Mouse (Mus musculus): ENCODE results near the gene E130311K13Rik. TPM values are rescaled to one million over a fixed set of nuclear protein-coding genes. Genes with fewer than 3 reads are reported as not detected.

The E130311K13Rik gene
- total and polyA plus RNA-seq, 3 experiments = 3.9 to 4.0 TPM; not detected in 1

DNA sequence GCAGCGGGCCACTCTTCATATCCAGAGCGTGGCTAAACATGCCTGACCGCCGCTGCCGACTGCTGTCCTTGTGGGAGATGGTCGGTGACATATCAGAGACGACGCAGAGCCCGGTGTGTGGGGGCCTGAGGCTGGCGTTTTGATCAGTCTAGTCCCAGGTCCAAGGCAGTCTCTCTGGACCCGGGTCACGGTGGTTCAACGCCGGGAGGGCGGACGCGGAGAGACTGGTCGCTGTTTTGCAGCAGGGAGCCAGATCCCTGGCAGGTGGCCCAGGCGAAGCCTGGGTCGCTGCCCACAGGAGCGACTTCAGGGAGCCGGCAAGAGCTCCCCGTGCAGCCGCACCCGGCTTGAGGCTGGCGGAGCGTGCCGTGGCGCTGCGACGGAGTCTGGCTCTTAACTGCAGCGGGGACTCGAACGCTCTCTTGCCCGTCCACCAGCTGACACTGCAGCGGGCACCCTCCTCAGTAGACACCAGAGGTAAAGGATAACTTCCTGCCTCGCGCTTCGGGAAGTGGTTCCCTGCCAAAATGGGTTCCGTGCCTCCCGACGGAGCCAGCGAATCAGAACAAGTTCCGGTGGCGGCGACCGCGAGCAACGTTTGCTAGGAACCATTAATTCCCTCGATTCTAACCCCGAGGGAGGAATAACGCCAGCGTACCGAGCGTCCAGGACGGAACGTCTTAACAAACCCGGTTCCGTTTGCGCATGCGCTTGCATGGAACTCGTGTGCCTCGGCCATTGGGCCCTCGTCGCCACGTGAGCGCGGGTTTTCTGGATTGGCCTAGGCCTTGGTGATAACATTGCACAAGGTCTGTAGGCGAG, 35.0 kb upstream of the E130311K13Rik start, which contains the start of gene Slc33a1:
Gene Slc33a1 (minus strand): TSS at position 669 of the 822 bp plus-strand sequence.
- Histone ChIP-seq H3K36me3 (ENCODE audit: control insufficient read depth in 1 of 2, insufficient read depth in 2 of 2, low read length in 2 of 2) (peaks cover 0 to 31% of the 10 kb centered on the region in 2 experiments; a peak in 3 of 4 replicates), H3K27ac (ENCODE audit: control insufficient read depth, low read depth, low read length) (peak within 1 kb of the TSS; percentile 89), H3K79me2 (ENCODE audit: control insufficient read depth, insufficient read depth, low read length, poor library complexity) (peaks cover 33% of the 10 kb centered on the region), H3K4me3 (ENCODE audit: control insufficient read depth in 1 of 2, insufficient read depth in 1 of 2, low read depth in 2 of 2, low read length in 2 of 2) (peak within 1 kb of the TSS; percentile 77 to 96), H3K9ac (ENCODE audit: control insufficient read depth, low read depth, low read length, poor library complexity, severe bottlenecking) (peak within 1 kb of the TSS; percentile 90), H3K9me3 (replicated peaks; ENCODE audit: insufficient read depth, low read length) (no peaks in the 10 kb centered on the region), H3K27me3 (ENCODE audit: control insufficient read depth in 1 of 2, insufficient read depth in 2 of 2, low read length in 2 of 2) (no peaks in the 10 kb centered on the region), H3K4me1 (ENCODE audit: control insufficient read depth in 1 of 2, insufficient read depth in 2 of 2, low read length in 2 of 2) (peaks cover 5 to 12% of the 10 kb centered on the region in 2 experiments)
- peak; percentile 100 for DNase-seq (ENCODE audit: low read depth, low spot score)
- TF ChIP-seq ZKSCAN1 (IDR thresholded peaks at IDR 0.05; ENCODE audit: low read depth, low read length) = no peak
- TF ChIP-seq MEF2A (IDR thresholded peaks at IDR 0.05; ENCODE audit: extremely low read depth, insufficient replicate concordance, low read depth, low read length, poor library complexity, severe bottlenecking) = no peak
- TF ChIP-seq MAX (IDR thresholded peaks at IDR 0.05; ENCODE audit: low read length) = peak; percentile 99
- TF ChIP-seq TAL1 (IDR thresholded peaks at IDR 0.05; ENCODE audit: low read length) = no peak
- TF ChIP-seq MAZ (IDR thresholded peaks at IDR 0.05; ENCODE audit: low read depth, low read length) = peak; percentile 72; the same call in 1 of the 2 replicates
- TF ChIP-seq NRF1 (IDR thresholded peaks at IDR 0.05; ENCODE audit: insufficient read depth, low read depth, low read length, poor library complexity, severe bottlenecking) = peak; percentile 95
- no peak for TF ChIP-seq GABPA (IDR thresholded peaks at IDR 0.05; ENCODE audit: low read depth, low read length)
- TF ChIP-seq RCOR1 (IDR thresholded peaks at IDR 0.05; ENCODE audit: low read depth, low read length) = peak; percentile 68
- TF ChIP-seq USF1 (IDR thresholded peaks at IDR 0.05; ENCODE audit: low read depth, low read length) = peak; percentile 99
- TF ChIP-seq POLR2AphosphoS5 (IDR thresholded peaks at IDR 0.05; ENCODE audit: borderline replicate concordance, low read depth, low read length) = 0 out of 2 replicates have a peak, but pooled peaks have one; percentile 36
- TF ChIP-seq BHLHE40 (IDR thresholded peaks at IDR 0.05; ENCODE audit: borderline replicate concordance, low read depth, low read length) = peak; percentile 77; the same call in 1 of the 2 replicates
- TF ChIP-seq CTCF (IDR thresholded peaks at IDR 0.05 in 2 of 3, conservative IDR thresholded peaks at IDR 0.05 in 1 of 3; ENCODE audit: control insufficient read depth in 1 of 3, insufficient read depth in 1 of 3, low read depth in 2 of 3, low read length in 3 of 3, poor library complexity in 1 of 3, severe bottlenecking in 1 of 3) = no peak
- peak; percentile 97 for TF ChIP-seq SIN3A (IDR thresholded peaks at IDR 0.05; ENCODE audit: low read length)
- TF ChIP-seq ZMIZ1 (IDR thresholded peaks at IDR 0.05; ENCODE audit: low read depth, low read length) = no peak; the same call in 1 of the 2 replicates
- TF ChIP-seq USF2 (IDR thresholded peaks at IDR 0.05; ENCODE audit: borderline replicate concordance in 1 of 2, insufficient read depth in 1 of 2, low read depth in 1 of 2, low read length in 2 of 2) = peak; percentile 79 to 93; a peak in 3 of 4 replicates
- peak; percentile 82; the same call in 1 of the 2 replicates for TF ChIP-seq KAT2A (conservative IDR thresholded peaks at IDR 0.05; ENCODE audit: low read depth, low read length)
- TF ChIP-seq JUND (IDR thresholded peaks at IDR 0.05; ENCODE audit: low read depth, low read length) = no peak
- no peak for TF ChIP-seq RAD21 (IDR thresholded peaks at IDR 0.05; ENCODE audit: low read depth, low read length)
- peak; percentile 96 for TF ChIP-seq MYC (IDR thresholded peaks at IDR 0.05; ENCODE audit: low read depth, low read length)
- TF ChIP-seq EP300 (IDR thresholded peaks at IDR 0.05; ENCODE audit: low read depth in 1 of 2, low read length in 2 of 2) = peak in 1 of 2 experiments; percentile 64; a peak in 2 of 4 replicates
- peak; percentile 73 for TF ChIP-seq ETS1 (IDR thresholded peaks at IDR 0.05; ENCODE audit: low read depth, low read length)
- TF ChIP-seq TBP (IDR thresholded peaks at IDR 0.05; ENCODE audit: low read depth, low read length) = peak; percentile 91; the same call in 1 of the 2 replicates
- peak; percentile 97 for TF ChIP-seq HCFC1 (IDR thresholded peaks at IDR 0.05; ENCODE audit: low read depth, low read length)
- TF ChIP-seq POLR2A (IDR thresholded peaks at IDR 0.05; ENCODE audit: control insufficient read depth in 1 of 2, insufficient read depth in 1 of 2, low read depth in 1 of 2, low read length in 2 of 2, poor library complexity in 1 of 2) = peak in 1 of 2 experiments; percentile 78; a peak in 1 of 4 replicates
- TF ChIP-seq POLR2AphosphoS2 (IDR thresholded peaks at IDR 0.05; ENCODE audit: low read length) = no peak; the same call in 1 of the 2 replicates
- TF ChIP-seq SMC3 (IDR thresholded peaks at IDR 0.05; ENCODE audit: low read depth, low read length) = no peak
- no peak for TF ChIP-seq MAFK (IDR thresholded peaks at IDR 0.05; ENCODE audit: borderline replicate concordance, low read depth, low read length)
- no peak for TF ChIP-seq ZC3H11A (IDR thresholded peaks at IDR 0.05; ENCODE audit: low read depth, low read length)
- TF ChIP-seq CHD1 (IDR thresholded peaks at IDR 0.05; ENCODE audit: low read depth, low read length) = no peak
- peak; percentile 63 for TF ChIP-seq MYB (IDR thresholded peaks at IDR 0.05; ENCODE audit: low read depth, low read length)
- peak; percentile 79 for TF ChIP-seq E2F4 (IDR thresholded peaks at IDR 0.05; ENCODE audit: borderline replicate concordance, low read depth, low read length)
- no peak for TF ChIP-seq UBTF (IDR thresholded peaks at IDR 0.05; ENCODE audit: borderline replicate concordance, insufficient read depth, low read depth, low read length)
- TF ChIP-seq CHD2 (IDR thresholded peaks at IDR 0.05; ENCODE audit: low read length) = no peak
- TF ChIP-seq NELFE (IDR thresholded peaks at IDR 0.05; ENCODE audit: low read depth, low read length) = peak; percentile 76
- TF ChIP-seq MXI1 (IDR thresholded peaks at IDR 0.05; ENCODE audit: low read depth, low read length) = peak; percentile 82

Measured in MEL (cell line).